Comparison of ENCODE assay signal across 26 mouse cellular contexts in genomic region chr16:32778956-32779355, GRCm38 (mm10). TPM values are rescaled to one million over a fixed set of nuclear protein-coding genes. Genes with fewer than 3 reads are reported as not detected.
DNase-seq lines count a peak whose midpoint lies in the region; ATAC-seq and TF ChIP-seq lines count a peak whose summit lies in the region.
"Had no signal": no experiment of that assay in that cellular context is flagged by ENCODE, and none has a peak within 500 bp of the region (broad histone marks: within the 10 kb centered on the region; RNA-seq: fewer than 3 reads in every experiment).

No protein-coding gene starts in this region.

- no peak for TF ChIP-seq CTCF in stomach, postnatal 0 days (IDR thresholded peaks at IDR 0.05; ENCODE audit: low read depth)

- no peaks in the 10 kb centered on the region; the same call in 1 of the 2 replicates for H3K27me3 ChIP-seq in hindbrain, embryonic 10.5 days (ENCODE audit: insufficient read depth, poor library complexity, severe bottlenecking)
- H3K27me3 ChIP-seq in hindbrain, embryonic 14.5 days (ENCODE audit: control insufficient read depth, insufficient read depth, low read length) = no peaks in the 10 kb centered on the region
- H3K27me3 ChIP-seq in stomach, postnatal 0 days (ENCODE audit: control insufficient read depth, insufficient read depth, low read length) = no peaks in the 10 kb centered on the region
- H3K27me3 ChIP-seq: forebrain, embryonic 13.5 days; heart, embryonic 15.5 days; hindbrain, embryonic 13.5 days; neural tube, embryonic 13.5 days had no signal

- no peaks in the 10 kb centered on the region for H3K36me3 ChIP-seq in hindbrain, embryonic 10.5 days
- no peaks in the 10 kb centered on the region for H3K36me3 ChIP-seq in hindbrain, embryonic 14.5 days (replicated peaks; ENCODE audit: control insufficient read depth, insufficient read depth)
- no peaks in the 10 kb centered on the region for H3K36me3 ChIP-seq in stomach, postnatal 0 days (ENCODE audit: control insufficient read depth, insufficient read depth, low read length)
- H3K36me3 ChIP-seq: heart, embryonic 15.5 days; hindbrain, embryonic 13.5 days; neural tube, embryonic 13.5 days had no signal

- H3K9ac ChIP-seq in hindbrain, embryonic 14.5 days = no peak overlapping the region
- no peak overlapping the region for H3K9ac ChIP-seq in stomach, postnatal 0 days (ENCODE audit: low read length)
- H3K9ac ChIP-seq: forebrain, embryonic 13.5 days; heart, embryonic 15.5 days; hindbrain, embryonic 13.5 days; liver, embryonic 14.5 days; neural tube, embryonic 13.5 days had no signal

- peak; percentile 5 to 9 for DNase-seq in cerebellum, adult 18-20 months
- no peak for DNase-seq in hindbrain, embryonic 10.5 days (ENCODE audit: low spot score)
- DNase-seq in hindbrain, embryonic 14.5 days (ENCODE audit: low spot score) = no peak
- DNase-seq in 3T3-L1 (ENCODE audit: low read depth, low spot score) = peak; percentile 31
- DNase-seq in cerebellum, adult 9-11 months = peak; percentile 5
- DNase-seq in stomach, postnatal 0 days (ENCODE audit: low spot score) = no peak
- DNase-seq in B cell, adult 2 months = no peak
- DNase-seq: adrenal gland, adult 8-10 months; kidney, adult 9 months; kidney, postnatal 14 days; liver; lung, adult 2 months; lung, postnatal 14 days; right cerebral cortex, postnatal 14 days; thymus, postnatal 14 days had no signal

- TF ChIP-seq EP300 in stomach, postnatal 0 days (optimal IDR thresholded peaks at IDR 0.05) = no peak

- H3K4me1 ChIP-seq in hindbrain, embryonic 10.5 days (replicated peaks) = peaks cover 31% of the 10 kb centered on the region
- no peaks in the 10 kb centered on the region for H3K4me1 ChIP-seq in hindbrain, embryonic 14.5 days (replicated peaks; ENCODE audit: control insufficient read depth, insufficient read depth, low read length)
- no peaks in the 10 kb centered on the region for H3K4me1 ChIP-seq in stomach, postnatal 0 days (replicated peaks; ENCODE audit: control insufficient read depth, insufficient read depth)

- no peaks in the 10 kb centered on the region for H3K9me3 ChIP-seq in hindbrain, embryonic 10.5 days
- H3K9me3 ChIP-seq in hindbrain, embryonic 14.5 days (ENCODE audit: control insufficient read depth, low read length) = no peaks in the 10 kb centered on the region
- no peaks in the 10 kb centered on the region for H3K9me3 ChIP-seq in stomach, postnatal 0 days (ENCODE audit: control insufficient read depth, low read length)
- H3K9me3 ChIP-seq: forebrain, embryonic 13.5 days; heart, embryonic 15.5 days; hindbrain, embryonic 13.5 days; neural tube, embryonic 13.5 days had no signal

- H3K4me2 ChIP-seq in hindbrain, embryonic 14.5 days (replicated peaks) = no peak overlapping the region
- H3K4me2 ChIP-seq in stomach, postnatal 0 days (replicated peaks; ENCODE audit: low read depth) = no peak overlapping the region
- H3K4me2 ChIP-seq: forebrain, embryonic 13.5 days; heart, embryonic 15.5 days; hindbrain, embryonic 13.5 days; neural tube, embryonic 13.5 days had no signal

- peak overlapping the region; percentile 79 for H3K27ac ChIP-seq in hindbrain, embryonic 10.5 days
- H3K27ac ChIP-seq in hindbrain, embryonic 14.5 days = no peak overlapping the region
- no peak overlapping the region for H3K27ac ChIP-seq in stomach, postnatal 0 days (replicated peaks)
- H3K27ac ChIP-seq: forebrain, embryonic 13.5 days; heart, embryonic 15.5 days; hindbrain, embryonic 13.5 days; liver, embryonic 14.5 days; neural tube, embryonic 13.5 days had no signal

- WGBS in hindbrain, embryonic 10.5 days = 64% methylated on average over 8 of the region's 8 CpGs
- WGBS in hindbrain, embryonic 14.5 days = 57% methylated on average over 8 of the region's 8 CpGs
- WGBS in stomach, postnatal 0 days = 59% methylated on average over 8 of the region's 8 CpGs

- H3K4me3 ChIP-seq in hindbrain, embryonic 10.5 days = no peak overlapping the region
- H3K4me3 ChIP-seq in hindbrain, embryonic 14.5 days (replicated peaks; ENCODE audit: low read length) = no peak overlapping the region
- H3K4me3 ChIP-seq in stomach, postnatal 0 days (ENCODE audit: low read depth, low read length) = no peak overlapping the region
- H3K4me3 ChIP-seq: forebrain, embryonic 13.5 days; heart, embryonic 15.5 days; hindbrain, embryonic 13.5 days; neural tube, embryonic 13.5 days had no signal

- no peak for ATAC-seq in cerebellum, adult (ENCODE audit: insufficient number of reproducible peaks, low FRiP score, low TSS enrichment)
- ATAC-seq in hindbrain, embryonic 14.5 days (ENCODE audit: low FRiP score) = no peak
- ATAC-seq in stomach, postnatal 0 days (ENCODE audit: low FRiP score, low TSS enrichment) = no peak
- ATAC-seq: forebrain, embryonic 13.5 days; intestine, postnatal 0 days had no signal

RNA-seq across cellular contexts. Expression of gene Muc20, which starts 18.3 kb away (rescaled TPM):
- polyA plus RNA-seq in hindbrain, embryonic 10.5 days (2016; fragmentation: Nextera tagmentation; extraction: Ambion mirVana) = 0.09 TPM in 1 of 2 replicates, not detected in the other
- polyA plus RNA-seq in hindbrain, embryonic 14.5 days (2014; fragmentation: Nextera tagmentation; extraction: Ambion mirVana) = not detected in 2 replicates
- 0.51 and 0.61 TPM in 2 replicates for polyA plus RNA-seq in stomach, postnatal 0 days (2015; fragmentation: Nextera tagmentation; extraction: Ambion mirVana)
- polyA plus RNA-seq: embryonic facial prominence, embryonic 11.5 days; forebrain, embryonic 13.5 days; heart, embryonic 15.5 days; hindbrain, embryonic 13.5 days; intestine, postnatal 0 days; limb, embryonic 11.5 days; neural tube, embryonic 13.5 days; stomach, embryonic 14.5 days had no signal

RNA-seq across cellular contexts. Expression of gene Smbd1, which starts 31.3 kb away (rescaled TPM):
- not detected in 2 replicates for polyA plus RNA-seq in hindbrain, embryonic 10.5 days (2016; fragmentation: Nextera tagmentation; extraction: Ambion mirVana)
- not detected in 2 replicates for polyA plus RNA-seq in hindbrain, embryonic 14.5 days (2014; fragmentation: Nextera tagmentation; extraction: Ambion mirVana)
- polyA plus RNA-seq in stomach, postnatal 0 days (2015; fragmentation: Nextera tagmentation; extraction: Ambion mirVana) = 0.19 and 0.21 TPM in 2 replicates
- polyA plus RNA-seq: embryonic facial prominence, embryonic 11.5 days; forebrain, embryonic 13.5 days; heart, embryonic 15.5 days; hindbrain, embryonic 13.5 days; limb, embryonic 11.5 days; neural tube, embryonic 13.5 days; stomach, embryonic 14.5 days; urinary bladder, adult 2 months had no signal

RNA-seq across cellular contexts. Expression of gene Muc4, which starts 43.3 kb away (rescaled TPM):
- 0.56 and 0.63 TPM in 2 replicates for polyA plus RNA-seq in hindbrain, embryonic 10.5 days (2016; fragmentation: Nextera tagmentation; extraction: Ambion mirVana)
- polyA plus RNA-seq in hindbrain, embryonic 14.5 days (2014; fragmentation: Nextera tagmentation; extraction: Ambion mirVana) = not detected in 2 replicates
- polyA plus RNA-seq in stomach, postnatal 0 days (2015; fragmentation: Nextera tagmentation; extraction: Ambion mirVana) = 2.5 and 2.8 TPM in 2 replicates
- polyA plus RNA-seq: embryonic facial prominence, embryonic 11.5 days; heart, embryonic 15.5 days; hindbrain, embryonic 13.5 days; limb, embryonic 11.5 days; neural tube, embryonic 13.5 days had no signal

Comparison
In these comparisons a context has a peak if more than half of its experiments do, and no peak if none do; other contexts are left out.
1. DNase-seq: peak in cerebellum, adult 18-20 months (2 of 2), 3T3-L1 (single experiment) and cerebellum, adult 9-11 months (single experiment); none in hindbrain, embryonic 10.5 days (single experiment), hindbrain, embryonic 14.5 days (single experiment), stomach, postnatal 0 days (single experiment) and B cell, adult 2 months (0 of 2).